Mouse (Mus musculus) myocyte (in vitro differentiated cells): ENCODE data around the gene Crebrf.

ENCODE experiments used
- MAX ChIP-seq: IDR thresholded peaks from one replicate; pipeline ENCODE4 v1.6.1; 2011; ENCODE audit warnings: low read depth, mild to moderate bottlenecking, control low read depth
- MYOD1 ChIP-seq, 3 experiments: IDR thresholded peaks; one replicate each; pipeline ENCODE4 v1.6.1; 2011; ENCODE audit warnings: control low read depth in 2 of 3, low read depth in 2 of 3, mild to moderate bottlenecking in 2 of 3, moderate library complexity in 1 of 3; ENCODE audit not compliant: insufficient read length in 2 of 3, control insufficient read depth in 1 of 3
- MYOG ChIP-seq, 3 experiments: IDR thresholded peaks; one replicate each; pipeline ENCODE4 v1.6.1; 2011; ENCODE audit warnings: control low read depth in 2 of 3, low read depth in 2 of 3, mild to moderate bottlenecking in 2 of 3; ENCODE audit not compliant: insufficient read length in 2 of 3, control insufficient read depth in 1 of 3, insufficient read depth in 1 of 3
- POLR2A ChIP-seq: IDR thresholded peaks from one replicate; pipeline ENCODE4 v1.6.1; 2011; ENCODE audit warnings: low read depth, mild to moderate bottlenecking, control low read depth, moderate library complexity; ENCODE audit not compliant: insufficient read length
- POLR2AphosphoS2 ChIP-seq: IDR thresholded peaks from one replicate; pipeline ENCODE4 v1.6.1; 2011; ENCODE audit warnings: low read depth, control low read depth; ENCODE audit not compliant: insufficient read length
- USF1 ChIP-seq: IDR thresholded peaks from one replicate; pipeline ENCODE4 v1.6.1; 2011; ENCODE audit warnings: low read depth, mild to moderate bottlenecking, control low read depth, moderate library complexity

GRCm38 (mm10) chr17:26719405-26719804 lies 4.0 kb downstream of the Crebrf start:
- TF ChIP-seq POLR2A (no peak), MAX (no peak), MYOD1 (IDR thresholded peaks at IDR 0.05; ENCODE audit: control insufficient read depth in 1 of 3, insufficient read length in 2 of 3, low read depth in 2 of 3) (no peak), USF1 (no peak), POLR2AphosphoS2 (no peak), MYOG (IDR thresholded peaks at IDR 0.05; ENCODE audit: control insufficient read depth in 1 of 3, insufficient read depth in 1 of 3, insufficient read length in 2 of 3, low read depth in 2 of 3) (no peak)
